ENCODE assay signal across 27 mouse cellular contexts in the genomic region with DNA sequence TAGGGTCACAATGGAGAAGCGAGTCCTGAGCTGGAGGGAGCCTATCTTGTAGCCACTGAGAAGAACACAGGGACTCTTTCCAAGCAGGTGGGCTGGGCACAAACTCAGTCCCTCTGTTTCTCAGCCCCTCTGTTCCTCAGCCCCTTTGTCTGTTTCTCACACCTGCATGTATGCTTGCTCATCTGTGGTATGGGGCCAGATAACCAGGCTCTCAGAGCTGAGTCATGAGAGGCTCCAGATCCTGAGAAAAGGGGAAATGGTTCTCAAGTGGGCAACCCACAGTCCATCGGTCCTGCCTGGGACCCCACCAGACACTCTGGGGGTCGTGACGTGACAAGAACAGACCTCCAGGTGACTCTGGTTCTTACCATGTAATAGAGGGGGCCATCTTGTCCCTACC. TPM values are rescaled to one million over a fixed set of nuclear protein-coding genes. Genes with fewer than 3 reads are reported as not detected.
DNase-seq lines count a peak whose midpoint lies in the region; ATAC-seq and TF ChIP-seq lines count a peak whose summit lies in the region.
"Had no signal": no experiment of that assay in that cellular context is flagged by ENCODE, and none has a peak within 500 bp of the region (broad histone marks: within the 10 kb centered on the region; RNA-seq: fewer than 3 reads in every experiment).

No protein-coding gene starts in this region.

- peaks cover 2 to 16% of the 10 kb centered on the region in 2 experiments; a peak in 2 of 4 replicates for H3K4me1 ChIP-seq in MEL (ENCODE audit: control insufficient read depth in 1 of 2, insufficient read depth in 2 of 2, low read length in 2 of 2)
- H3K4me1 ChIP-seq: embryonic facial prominence, embryonic 13.5 days; embryonic facial prominence, embryonic 15.5 days; forebrain, embryonic 12.5 days had no signal

- H3K79me2 ChIP-seq in MEL (ENCODE audit: control insufficient read depth, insufficient read depth, low read length, poor library complexity) = no peaks in the 10 kb centered on the region

- H3K27me3 ChIP-seq in MEL (ENCODE audit: control insufficient read depth in 1 of 2, insufficient read depth in 2 of 2, low read length in 2 of 2) = no peaks in the 10 kb centered on the region; a peak in 1 of 4 replicates
- H3K27me3 ChIP-seq: embryonic facial prominence, embryonic 13.5 days; embryonic facial prominence, embryonic 15.5 days; forebrain, embryonic 12.5 days; Patski had no signal

- TF ChIP-seq EP300 in MEL (IDR thresholded peaks at IDR 0.05; ENCODE audit: low read depth in 1 of 2, low read length in 2 of 2) = peak; percentile 77 to 85

- TF ChIP-seq CTCF in MEL (IDR thresholded peaks at IDR 0.05 in 2 of 3, conservative IDR thresholded peaks at IDR 0.05 in 1 of 3; ENCODE audit: control insufficient read depth in 1 of 3, insufficient read depth in 1 of 3, low read depth in 2 of 3, low read length in 3 of 3, poor library complexity in 1 of 3, severe bottlenecking in 1 of 3) = no peak
- no peak for TF ChIP-seq CTCF in gastrocnemius, adult 2 months (IDR thresholded peaks at IDR 0.05)

- TF ChIP-seq RAD21 in MEL (IDR thresholded peaks at IDR 0.05; ENCODE audit: low read depth, low read length) = no peak

- peak; percentile 27 for DNase-seq in A20 (ENCODE audit: low read depth, low spot score)
- peak; percentile 77 for DNase-seq in MEL (ENCODE audit: low read depth, low spot score)
- DNase-seq in heart, adult 9 months (ENCODE audit: low spot score in 2 of 2) = no peak
- no peak for DNase-seq in lung, postnatal 4 days
- no peak for DNase-seq in gastrocnemius, adult 2 months
- no peak for DNase-seq in left cerebral cortex, adult 18-20 months (ENCODE audit: low spot score in 2 of 2)
- DNase-seq: adrenal gland, adult 8-10 months; adrenal gland, postnatal 14 days; adrenal gland, postnatal 36 days; cerebellum, adult 11-12 months; cerebellum, adult 2 months; cerebellum, adult 9-10 months; cerebellum, postnatal 10 days; cerebellum, postnatal 25 days; embryo, embryonic 11 days; forebrain, postnatal 0 days had no signal

- TF ChIP-seq POLR2A in MEL (IDR thresholded peaks at IDR 0.05; ENCODE audit: control insufficient read depth in 1 of 2, insufficient read depth in 1 of 2, low read depth in 1 of 2, low read length in 2 of 2, poor library complexity in 1 of 2) = no peak

- H3K36me3 ChIP-seq in MEL (ENCODE audit: control insufficient read depth in 1 of 2, insufficient read depth in 2 of 2, low read length in 2 of 2) = no peaks in the 10 kb centered on the region; a peak in 1 of 4 replicates
- H3K36me3 ChIP-seq: embryonic facial prominence, embryonic 13.5 days; embryonic facial prominence, embryonic 15.5 days had no signal

- H3K27ac ChIP-seq in MEL (ENCODE audit: control insufficient read depth, low read depth, low read length) = no peak overlapping the region
- H3K27ac ChIP-seq in gastrocnemius, adult 2 months = no peak overlapping the region
- H3K27ac ChIP-seq: embryonic facial prominence, embryonic 13.5 days; embryonic facial prominence, embryonic 15.5 days; forebrain, embryonic 10.5 days; forebrain, embryonic 12.5 days had no signal

- intact Hi-C loops in gastrocnemius, adult 2 months (cut with DNase I) = no loop called here

- H3K4me3 ChIP-seq in MEL (ENCODE audit: control insufficient read depth in 1 of 2, insufficient read depth in 1 of 2, low read depth in 2 of 2, low read length in 2 of 2) = no peak overlapping the region
- H3K4me3 ChIP-seq in gastrocnemius, adult 2 months = no peak overlapping the region
- H3K4me3 ChIP-seq: embryonic facial prominence, embryonic 13.5 days; embryonic facial prominence, embryonic 15.5 days; erythroblast, embryonic 14.5 days; forebrain, embryonic 10.5 days; forebrain, embryonic 12.5 days had no signal

- H3K9ac ChIP-seq in MEL (ENCODE audit: control insufficient read depth, low read depth, low read length, poor library complexity, severe bottlenecking) = no peak overlapping the region
- H3K9ac ChIP-seq: embryonic facial prominence, embryonic 13.5 days; embryonic facial prominence, embryonic 15.5 days; forebrain, embryonic 12.5 days; forebrain, postnatal 0 days had no signal

- peak; percentile 38 for ATAC-seq in common myeloid progenitor, adult 5-6 weeks (replicated peaks; ENCODE audit: low read depth, poor library complexity, severe bottlenecking)
- peak; percentile 40 for ATAC-seq in megakaryocyte progenitor cell, adult 5-6 weeks (replicated peaks; ENCODE audit: poor library complexity)
- ATAC-seq: activated CD4-positive, CD25-positive, alpha-beta regulatory T cell, adult 4 months; forebrain, embryonic 14.5 days; forebrain, postnatal 0 days; Patski had no signal

- H3K9me3 ChIP-seq in MEL (replicated peaks; ENCODE audit: insufficient read depth, low read length) = no peaks in the 10 kb centered on the region
- H3K9me3 ChIP-seq: embryonic facial prominence, embryonic 13.5 days; embryonic facial prominence, embryonic 15.5 days; forebrain, embryonic 10.5 days; forebrain, embryonic 12.5 days had no signal

TF ChIP-seq in MEL, 35 proteins besides CTCF, POLR2A, EP300 and RAD21:
- TF ChIP-seq USF2 (IDR thresholded peaks at IDR 0.05; ENCODE audit: borderline replicate concordance in 1 of 2, insufficient read depth in 1 of 2, low read depth in 1 of 2, low read length in 2 of 2) (no peak), CHD1 (IDR thresholded peaks at IDR 0.05; ENCODE audit: low read depth, low read length) (no peak), ETS1 (IDR thresholded peaks at IDR 0.05; ENCODE audit: low read depth, low read length) (peak; percentile 78; the same call in 1 of the 2 replicates), CHD2 (IDR thresholded peaks at IDR 0.05; ENCODE audit: low read length) (no peak), TAL1 (IDR thresholded peaks at IDR 0.05; ENCODE audit: low read length) (peak; percentile 71), E2F4 (IDR thresholded peaks at IDR 0.05; ENCODE audit: borderline replicate concordance, low read depth, low read length) (no peak), MAZ (IDR thresholded peaks at IDR 0.05; ENCODE audit: low read depth, low read length) (no peak), NELFE (IDR thresholded peaks at IDR 0.05; ENCODE audit: low read depth, low read length) (no peak), SIN3A (IDR thresholded peaks at IDR 0.05; ENCODE audit: low read length) (no peak), MEF2A (IDR thresholded peaks at IDR 0.05; ENCODE audit: extremely low read depth, insufficient replicate concordance, low read depth, low read length, poor library complexity, severe bottlenecking) (no peak), GATA1 (IDR thresholded peaks at IDR 0.05; ENCODE audit: low read depth, low read length) (peak; percentile 78), TCF12 (IDR thresholded peaks at IDR 0.05; ENCODE audit: low read depth, low read length) (peak; percentile 76), MYC (IDR thresholded peaks at IDR 0.05; ENCODE audit: low read depth, low read length) (no peak), MAX (IDR thresholded peaks at IDR 0.05; ENCODE audit: low read length) (no peak)

RNA-seq across cellular contexts. Expression of gene Sgsh, which starts 8.2 kb away (rescaled TPM):
- 0.12 TPM in 1 of 2 replicates, not detected in the other for total RNA-seq in MEL (2012; rRNA removed)
- under 1 TPM in 1 of 2 experiments, not detected in 1; 0.25 TPM for polyA plus RNA-seq in MEL (2012; ENCODE audit: insufficient read depth in 1 of 2, insufficient read length in 2 of 2, low read depth in 1 of 2, low replicate concordance in 2 of 2, missing spikeins in 1 of 2)
- total RNA-seq in common myeloid progenitor, adult 5-6 weeks (2017) = 4.3 and 6.7 TPM in 2 replicates
- 2.9 and 5.4 TPM in 2 replicates for total RNA-seq in megakaryocyte progenitor cell, adult 5-6 weeks (2015)
- 3.9 and 4.6 TPM in 2 replicates for total RNA-seq in megakaryocyte progenitor cell, adult 5-6 weeks (2017)
- 1 to 10 TPM; 2.7 to 3.0 TPM for total RNA-seq in gastrocnemius, adult 2 months (2021)
- total RNA-seq in left cerebral cortex, adult 18-20 months (2021) = 1 to 10 TPM; 3.9 to 4.1 TPM

RNA-seq across cellular contexts. Expression of gene Slc26a11, which starts 8.2 kb away (rescaled TPM):
- total RNA-seq in MEL (2012; rRNA removed) = not detected in 2 replicates
- under 1 TPM in 1 of 2 experiments, not detected in 1; 0.04 TPM for polyA plus RNA-seq in MEL (2012; ENCODE audit: insufficient read depth in 1 of 2, insufficient read length in 2 of 2, low read depth in 1 of 2, low replicate concordance in 2 of 2, missing spikeins in 1 of 2)
- 0.44 and 1.4 TPM in 2 replicates for total RNA-seq in common myeloid progenitor, adult 5-6 weeks (2017)
- total RNA-seq in megakaryocyte progenitor cell, adult 5-6 weeks (2015) = 0.17 and 0.72 TPM in 2 replicates
- total RNA-seq in megakaryocyte progenitor cell, adult 5-6 weeks (2017) = 0.34 TPM in 1 of 2 replicates, not detected in the other
- total RNA-seq in gastrocnemius, adult 2 months (2021) = 1 to 10 TPM; 1.9 to 2.8 TPM
- total RNA-seq in left cerebral cortex, adult 18-20 months (2021) = 1 to 10 TPM; 3.4 to 4.0 TPM
- polyA plus RNA-seq: erythroblast, embryonic 14.5 days had no signal

RNA-seq across cellular contexts. Expression of gene Card14, which starts 39.6 kb away (rescaled TPM):
- not detected in 2 replicates for total RNA-seq in MEL (2012; rRNA removed)
- not detected for polyA plus RNA-seq in MEL (2012; ENCODE audit: insufficient read depth in 1 of 2, insufficient read length in 2 of 2, low read depth in 1 of 2, low replicate concordance in 2 of 2, missing spikeins in 1 of 2)
- total RNA-seq in common myeloid progenitor, adult 5-6 weeks (2017) = not detected in 2 replicates
- not detected in 2 replicates for total RNA-seq in megakaryocyte progenitor cell, adult 5-6 weeks (2015)
- total RNA-seq in megakaryocyte progenitor cell, adult 5-6 weeks (2017) = not detected in 2 replicates
- total RNA-seq in gastrocnemius, adult 2 months (2021) = under 1 TPM; 0.33 to 0.54 TPM
- total RNA-seq in left cerebral cortex, adult 18-20 months (2021) = under 1 TPM; 0.12 to 0.28 TPM
- polyA plus RNA-seq: C2C12; forebrain, embryonic 10.5 days had no signal

RNA-seq across cellular contexts. Expression of gene Rnf213, which starts 45.8 kb away (rescaled TPM):
- 6.6 and 11.6 TPM in 2 replicates for total RNA-seq in MEL (2012; rRNA removed)
- polyA plus RNA-seq in MEL (2012; ENCODE audit: insufficient read depth in 1 of 2, insufficient read length in 2 of 2, low read depth in 1 of 2, low replicate concordance in 2 of 2, missing spikeins in 1 of 2) = 10 to 100 TPM in 1 of 2 experiments, not detected in 1; 10.7 TPM
- 74.5 and 78.2 TPM in 2 replicates for total RNA-seq in common myeloid progenitor, adult 5-6 weeks (2017)
- total RNA-seq in megakaryocyte progenitor cell, adult 5-6 weeks (2015) = 62.9 and 69.5 TPM in 2 replicates
- 36.4 and 45.5 TPM in 2 replicates for total RNA-seq in megakaryocyte progenitor cell, adult 5-6 weeks (2017)
- 1 to 10 TPM; 4.1 to 6.9 TPM for total RNA-seq in gastrocnemius, adult 2 months (2021)
- 1 to 10 TPM; 3.6 to 4.0 TPM for total RNA-seq in left cerebral cortex, adult 18-20 months (2021)

RNA-seq across cellular contexts. Expression of gene Eif4a3, which starts 47.2 kb away (rescaled TPM):
- total RNA-seq in MEL (2012; rRNA removed) = 509 and 608 TPM in 2 replicates
- 100 to 1,000 TPM; 427 to 521 TPM for polyA plus RNA-seq in MEL (2012; ENCODE audit: insufficient read depth in 1 of 2, insufficient read length in 2 of 2, low read depth in 1 of 2, low replicate concordance in 2 of 2, missing spikeins in 1 of 2)
- total RNA-seq in common myeloid progenitor, adult 5-6 weeks (2017) = 212 and 226 TPM in 2 replicates
- 320 and 348 TPM in 2 replicates for total RNA-seq in megakaryocyte progenitor cell, adult 5-6 weeks (2015)
- total RNA-seq in megakaryocyte progenitor cell, adult 5-6 weeks (2017) = 218 and 242 TPM in 2 replicates
- total RNA-seq in gastrocnemius, adult 2 months (2021) = 10 to 100 TPM; 42.1 to 51.6 TPM
- 10 to 100 TPM; 75.9 to 83.0 TPM for total RNA-seq in left cerebral cortex, adult 18-20 months (2021)

Comparison
In these comparisons a context has a peak if more than half of its experiments do, and no peak if none do; other contexts are left out.
1. DNase-seq: peak in A20 (single experiment) and MEL (single experiment); none in heart, adult 9 months (0 of 2), lung, postnatal 4 days (0 of 2), gastrocnemius, adult 2 months (single experiment) and left cerebral cortex, adult 18-20 months (0 of 2).